In genomic region chr5:33782345-33782998, GRCm38 (mm10) we compare ENCODE assay signal across 7 mouse cellular contexts. TPM values are rescaled to one million over a fixed set of nuclear protein-coding genes. Genes with fewer than 3 reads are reported as not detected.
A peak's percentile ranks its signal among the peaks of the same experiment; 100 is the strongest.
DNase-seq lines count a peak whose midpoint lies in the region; ATAC-seq and TF ChIP-seq lines count a peak whose summit lies in the region.

Gene Letm1 (minus strand): TSS chr5:33782817.

- H3K4me2 ChIP-seq in intestine, postnatal 0 days (replicated peaks; ENCODE audit: low read depth) = peak within 1 kb of the TSS; percentile 90
- peak within 1 kb of the TSS; percentile 87 for H3K4me2 ChIP-seq in midbrain, embryonic 12.5 days (replicated peaks)

- peak within 1 kb of the TSS; percentile 92 for H3K4me3 ChIP-seq in embryonic facial prominence, embryonic 10.5 days
- H3K4me3 ChIP-seq in intestine, postnatal 0 days (ENCODE audit: low read depth, low read length) = peak within 1 kb of the TSS; percentile 93
- H3K4me3 ChIP-seq in midbrain, embryonic 12.5 days = peak within 1 kb of the TSS; percentile 76
- peak within 1 kb of the TSS; percentile 88 for H3K4me3 ChIP-seq in small intestine, adult 2 months (ENCODE audit: low read depth, low read length)

- under 1% methylated on average over 65 of the region's 65 CpGs for WGBS in embryonic facial prominence, embryonic 10.5 days
- under 1% methylated on average over 64 of the region's 65 CpGs for WGBS in intestine, postnatal 0 days
- WGBS in midbrain, embryonic 12.5 days = under 1% methylated on average over 57 of the region's 65 CpGs
- under 1% methylated on average over 65 of the region's 65 CpGs for WGBS in small intestine, adult 2 months

- H3K9me3 ChIP-seq in embryonic facial prominence, embryonic 10.5 days = no peaks in the 10 kb centered on the region
- no peaks in the 10 kb centered on the region for H3K9me3 ChIP-seq in intestine, postnatal 0 days (ENCODE audit: control insufficient read depth)
- H3K9me3 ChIP-seq in midbrain, embryonic 12.5 days = no peaks in the 10 kb centered on the region

- ATAC-seq in intestine, postnatal 0 days = peak; percentile 99
- peak; percentile 100 for ATAC-seq in midbrain, embryonic 12.5 days (ENCODE audit: low FRiP score, low read depth)

- H3K36me3 ChIP-seq in embryonic facial prominence, embryonic 10.5 days (replicated peaks) = peaks cover 12% of the 10 kb centered on the region
- H3K36me3 ChIP-seq in intestine, postnatal 0 days (ENCODE audit: control insufficient read depth, insufficient read depth) = 0 out of 2 replicates have a peak, but pooled peaks cover 5% of the 10 kb centered on the region
- peaks cover 7% of the 10 kb centered on the region for H3K36me3 ChIP-seq in midbrain, embryonic 12.5 days
- peaks cover 6% of the 10 kb centered on the region for H3K36me3 ChIP-seq in small intestine, adult 2 months (ENCODE audit: control insufficient read depth, insufficient read depth, low read length)

- peak; percentile 57 for TF ChIP-seq CTCF in intestine, postnatal 0 days (IDR thresholded peaks at IDR 0.05; ENCODE audit: low read depth)
- no peak for TF ChIP-seq CTCF in small intestine, adult 2 months (IDR thresholded peaks at IDR 0.05; ENCODE audit: extremely low read depth, insufficient read length, insufficient replicate concordance, low read depth, low read length)

- H3K27ac ChIP-seq in embryonic facial prominence, embryonic 10.5 days (replicated peaks) = peak within 1 kb of the TSS; percentile 94
- peak within 1 kb of the TSS; percentile 73 for H3K27ac ChIP-seq in intestine, postnatal 0 days (ENCODE audit: low read depth, low read length)
- H3K27ac ChIP-seq in midbrain, embryonic 12.5 days (replicated peaks) = peak within 1 kb of the TSS; percentile 90
- peak within 1 kb of the TSS; percentile 86 for H3K27ac ChIP-seq in small intestine, adult 2 months (ENCODE audit: insufficient read depth, low read depth, low read length)

- TF ChIP-seq POLR2A in small intestine, adult 2 months (IDR thresholded peaks at IDR 0.05; ENCODE audit: low read depth, low read length) = peak; percentile 80

- peak within 1 kb of the TSS; percentile 77 for H3K9ac ChIP-seq in intestine, postnatal 0 days (ENCODE audit: low read depth, low read length)
- peak within 1 kb of the TSS; percentile 89 for H3K9ac ChIP-seq in midbrain, embryonic 12.5 days (replicated peaks)

- DNase-seq in adrenal gland, postnatal 10 days = peak; percentile 96
- DNase-seq in embryonic facial prominence, embryonic 10.5 days (ENCODE audit: low spot score) = peak; percentile 97
- DNase-seq in gonadal fat pad, adult 2 months (ENCODE audit: low read depth) = no peak
- DNase-seq in left cerebral cortex, postnatal 4 days = peak; percentile 95

- no peaks in the 10 kb centered on the region for H3K27me3 ChIP-seq in embryonic facial prominence, embryonic 10.5 days (replicated peaks; ENCODE audit: low read depth, poor library complexity, severe bottlenecking)
- no peaks in the 10 kb centered on the region for H3K27me3 ChIP-seq in intestine, postnatal 0 days (replicated peaks; ENCODE audit: control insufficient read depth, insufficient read depth, low read length)
- H3K27me3 ChIP-seq in midbrain, embryonic 12.5 days = no peaks in the 10 kb centered on the region
- no peaks in the 10 kb centered on the region for H3K27me3 ChIP-seq in small intestine, adult 2 months (ENCODE audit: control insufficient read depth, insufficient read depth, low read length)

- intact Hi-C loops in left cerebral cortex, postnatal 4 days (cut with DNase I) = loop anchor here (2.0 kb wide), 1 partner anchor 36 kb away; no protein-coding TSS in a partner anchor

- H3K4me1 ChIP-seq in embryonic facial prominence, embryonic 10.5 days = peaks cover 32% of the 10 kb centered on the region
- H3K4me1 ChIP-seq in intestine, postnatal 0 days (replicated peaks; ENCODE audit: control insufficient read depth, insufficient read depth, low read length) = peaks cover 5% of the 10 kb centered on the region
- peaks cover 20% of the 10 kb centered on the region for H3K4me1 ChIP-seq in midbrain, embryonic 12.5 days
- H3K4me1 ChIP-seq in small intestine, adult 2 months (ENCODE audit: control insufficient read depth, insufficient read depth, insufficient read length, low read length) = peaks cover 10% of the 10 kb centered on the region

RNA-seq across cellular contexts. Expression of gene Letm1, which starts in this region (rescaled TPM):
- 100 to 1,000 TPM; 160 to 165 TPM for total RNA-seq in adrenal gland, postnatal 10 days (2021)
- 56.3 and 59.8 TPM in 2 replicates for polyA plus RNA-seq in embryonic facial prominence, embryonic 10.5 days (2016; fragmentation: Nextera tagmentation; extraction: Ambion mirVana)
- 51.8 and 54.6 TPM in 2 replicates for polyA plus RNA-seq in gonadal fat pad, adult 2 months (2012; rRNA removed)
- 37.8 and 40.9 TPM in 2 replicates for polyA plus RNA-seq in intestine, postnatal 0 days (2015; fragmentation: Nextera tagmentation; extraction: Ambion mirVana)
- 100 to 1,000 TPM; 101 to 110 TPM for total RNA-seq in left cerebral cortex, postnatal 4 days (2021)
- polyA plus RNA-seq in midbrain, embryonic 12.5 days (2016; fragmentation: Nextera tagmentation; extraction: Ambion mirVana) = 49.0 and 54.2 TPM in 2 replicates
- polyA plus RNA-seq in small intestine, adult 2 months (2012; rRNA removed) = 64.4 and 127 TPM in 2 replicates
